Mouse (Mus musculus) intestine, embryonic 14.5 days (tissue): Measurements from ENCODE around the gene Kif3a. TPM values are rescaled to one million over a fixed set of nuclear protein-coding genes. Genes with fewer than 3 reads are reported as not detected.
"Not testable (repeated sequence)": the region's sequence is repeated elsewhere in the genome, so short reads cannot be mapped to it uniquely, and the experiment has no call there.

Source experiments
- ATAC-seq: fragments of 200-750 bp; cut with Nextera tagmentation; replicated peaks from 2 replicates; pipeline ENCODE4 v1.8.0; 2017; ENCODE audit warnings: low read depth, moderate number of reproducible peaks, moderate TSS enrichment, moderate library complexity; ENCODE audit not compliant: low FRiP score, low TSS enrichment
- DNase-seq: peaks from one replicate; pipeline ENCODE4 v3.0.0-alpha.2; 2018; ENCODE audit warnings: low spot score
- H3K27ac ChIP-seq: fragments of 300-500 bp; sonication (generic); 2 replicates; pipeline ENCODE4 v1.5.1; 2014; ENCODE audit warnings: low read depth, mild to moderate bottlenecking, control low read depth
- H3K27me3 ChIP-seq: fragments of 300-500 bp; sonication (generic); replicated peaks from 2 replicates; pipeline ENCODE4 v1.6.1; 2014; ENCODE audit warnings: low read length, control low read depth; ENCODE audit not compliant: control insufficient read depth, insufficient read depth
- H3K36me3 ChIP-seq: fragments of 300-500 bp; sonication (generic); 2 replicates; pipeline ENCODE4 v1.6.1; 2014; ENCODE audit warnings: low read length, control low read depth; ENCODE audit not compliant: control insufficient read depth, insufficient read depth
- H3K4me1 ChIP-seq: fragments of 300-500 bp; sonication (generic); replicated peaks from 2 replicates; pipeline ENCODE4 v1.6.1; 2014; ENCODE audit warnings: low read length, control low read depth, mixed read lengths; ENCODE audit not compliant: control insufficient read depth, insufficient read depth
- H3K4me2 ChIP-seq: fragments of 300-500 bp; sonication (generic); 2 replicates; pipeline ENCODE4 v1.6.1; 2014; ENCODE audit warnings: low read length
- H3K4me3 ChIP-seq: fragments of 300-500 bp; sonication (generic); 2 replicates; pipeline ENCODE4 v1.5.1; 2014; ENCODE audit warnings: low read depth, low read length, control low read depth, mixed read lengths
- H3K9ac ChIP-seq: fragments of 300-500 bp; sonication (generic); 2 replicates; pipeline ENCODE4 v1.6.1; 2014; ENCODE audit warnings: mild to moderate bottlenecking, low read length
- H3K9me3 ChIP-seq: fragments of 300-500 bp; sonication (generic); 2 replicates; pipeline ENCODE4 v1.6.1; 2016; ENCODE audit warnings: low read length, control low read depth; ENCODE audit not compliant: control insufficient read depth
- WGBS: fragments of 180-500 bp; shearing (Covaris S2); extraction: QIAGEN DNeasy Blood & Tissue Kit; methylation state at CpG from one replicate; pipeline ENCODE4 v1.1.7; 2014; 5-methylcytosine and 5-hydroxymethylcytosine counted together
- polyA plus RNA-seq: library from polyadenylated mRNA; unstranded; fragments of >200 nt; fragmentation: Nextera tagmentation; extraction: Ambion mirVana; gene quantifications from 2 replicates; pipeline ENCODE4 v1.2.1, GENCODE M21; 2014

Gene Kif3a
- polyA plus RNA-seq, 1 experiment from 2014 or later: 58.7 TPM

DNA sequence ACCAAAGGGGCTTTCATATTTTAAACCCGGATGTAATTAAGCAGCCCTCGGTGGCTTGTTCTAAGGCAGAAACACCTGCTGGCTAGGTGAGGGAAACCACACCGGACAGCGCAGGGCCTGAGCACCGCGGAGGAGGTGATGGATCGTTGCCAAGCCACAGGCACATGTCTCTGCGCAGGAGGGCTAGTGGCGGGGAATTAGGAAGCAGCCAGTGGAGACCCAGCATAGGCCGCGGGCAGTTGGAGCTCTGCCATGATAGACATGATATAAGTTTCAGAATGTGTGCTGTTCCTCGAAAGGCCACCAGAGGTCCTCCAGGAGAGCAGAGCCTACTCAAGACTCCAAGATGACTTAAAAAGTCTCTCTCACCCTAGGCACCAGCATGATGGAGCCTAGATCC is 15.4 kb upstream of the Kif3a start:
- Histone ChIP-seq H3K36me3 (no peaks in the 10 kb centered on the region), H3K4me1 (no peaks in the 10 kb centered on the region), H3K9me3 (no peaks in the 10 kb centered on the region; the same call in 1 of the 2 replicates), H3K27me3 (no peaks in the 10 kb centered on the region), H3K9ac (no peak overlapping the region), H3K4me2 (no peak overlapping the region), H3K27ac (no peak overlapping the region), H3K4me3 (no peak overlapping the region)
- DNase-seq: no peak
- 69% methylated on average over 12 of the region's 12 CpGs for WGBS
- no peak for ATAC-seq

DNA sequence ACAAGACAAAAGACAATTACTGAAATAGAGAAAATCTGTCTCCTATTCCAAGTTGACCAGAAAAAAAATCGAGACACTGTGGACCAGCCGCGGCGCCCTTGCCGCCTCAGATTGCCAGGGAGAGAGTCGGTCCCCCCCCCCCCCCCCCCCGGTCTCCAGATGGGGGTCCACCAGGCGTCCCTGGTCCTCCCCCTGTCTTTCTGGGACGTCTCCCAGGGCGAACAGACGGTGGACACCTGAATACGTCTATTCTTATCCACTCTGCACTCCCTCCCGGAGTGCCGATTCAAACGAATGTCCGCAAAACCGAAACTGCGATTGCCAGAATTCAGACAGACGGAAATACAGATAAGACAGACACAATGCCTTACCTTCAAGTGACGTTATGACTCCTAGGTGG is 10.7 kb upstream of the Kif3a start:
- DNase-seq, H3K9ac ChIP-seq, H3K4me2 ChIP-seq, H3K4me3 ChIP-seq, H3K4me1 ChIP-seq, H3K27me3 ChIP-seq, ATAC-seq, H3K9me3 ChIP-seq, H3K36me3 ChIP-seq, H3K27ac ChIP-seq: not testable (repeated sequence)
- WGBS: 88% methylated on average over 6 of the region's 20 CpGs

DNA sequence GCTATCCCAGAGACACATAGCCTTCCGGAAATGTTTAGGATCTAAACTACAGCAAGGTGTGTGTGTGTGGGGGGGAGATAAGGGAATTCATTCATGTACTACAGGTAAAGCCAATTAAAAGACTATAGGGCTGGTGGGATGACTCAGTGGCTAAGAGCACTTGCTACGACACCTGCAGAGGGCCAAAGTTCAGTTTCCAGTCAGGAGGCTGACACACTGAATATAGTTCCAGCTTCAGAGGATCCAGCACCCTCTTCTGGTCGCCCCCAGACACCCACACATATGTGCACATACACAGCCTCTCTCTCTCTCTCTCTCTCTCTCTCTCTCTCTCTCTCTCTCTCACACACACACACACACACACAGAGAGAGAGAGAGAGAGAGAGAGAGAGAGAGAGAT is 9.2 kb upstream of the Kif3a start:
- H3K4me2 ChIP-seq, H3K27me3 ChIP-seq, ATAC-seq, H3K9ac ChIP-seq, H3K36me3 ChIP-seq, H3K9me3 ChIP-seq, DNase-seq, H3K27ac ChIP-seq, H3K4me1 ChIP-seq, H3K4me3 ChIP-seq: not testable (repeated sequence)
- 89% methylated on average over 1 of the region's 3 CpGs for WGBS

DNA sequence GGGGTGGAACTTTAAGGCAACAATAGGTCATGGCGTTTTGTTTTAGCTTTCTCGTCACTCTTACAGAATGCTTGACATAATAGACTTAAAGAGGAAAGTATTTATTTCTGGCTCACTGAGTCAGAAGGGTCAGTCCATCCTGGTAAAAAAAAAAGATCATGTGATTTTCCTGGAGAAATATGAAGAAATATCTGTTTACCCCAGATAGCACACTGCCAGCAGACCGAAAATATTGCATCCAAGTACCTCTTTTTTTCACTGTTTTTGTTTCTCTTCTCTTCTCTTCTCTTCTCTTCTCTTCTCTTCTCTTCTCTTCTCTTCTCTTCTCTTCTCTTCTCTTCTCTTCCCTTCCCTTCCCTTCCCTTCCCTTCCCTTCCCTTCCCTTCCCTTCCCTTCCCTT is 7.2 kb upstream of the Kif3a start:
- not testable (repeated sequence) for H3K9ac ChIP-seq, DNase-seq, H3K4me3 ChIP-seq, H3K4me1 ChIP-seq, H3K27ac ChIP-seq, H3K36me3 ChIP-seq, H3K9me3 ChIP-seq, H3K27me3 ChIP-seq, H3K4me2 ChIP-seq, ATAC-seq
- 94% methylated on average over 1 of the region's 3 CpGs for WGBS

DNA sequence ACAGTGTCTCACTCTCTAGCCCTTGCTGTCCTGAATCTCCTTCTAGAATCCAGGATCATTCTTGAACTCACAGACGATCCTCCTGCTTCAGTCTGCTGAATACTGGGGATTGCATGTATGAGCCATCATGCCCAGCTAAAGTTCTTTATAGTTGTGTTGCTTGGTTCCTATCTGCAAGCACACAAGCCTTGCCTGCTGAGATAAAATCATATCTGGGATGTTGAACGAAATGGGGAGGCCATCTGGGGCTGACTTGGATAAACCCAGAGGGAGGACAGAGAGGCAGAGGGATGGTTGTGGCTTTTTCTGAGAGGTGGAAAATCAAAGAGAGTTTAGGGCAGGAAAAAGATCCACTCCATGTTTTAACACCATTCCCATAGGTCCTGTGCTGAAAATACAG is 5.2 kb upstream of the Kif3a start:
- 73% methylated on average over 2 of the region's 2 CpGs for WGBS
- Histone ChIP-seq H3K4me1 (peaks cover 4% of the 10 kb centered on the region; the same call in 1 of the 2 replicates), H3K4me2 (no peak overlapping the region), H3K27me3 (no peaks in the 10 kb centered on the region), H3K27ac (no peak overlapping the region), H3K9ac (no peak overlapping the region), H3K36me3 (no peaks in the 10 kb centered on the region), H3K9me3 (no peaks in the 10 kb centered on the region), H3K4me3 (no peak overlapping the region)
- no peak for DNase-seq
- ATAC-seq: no peak

DNA sequence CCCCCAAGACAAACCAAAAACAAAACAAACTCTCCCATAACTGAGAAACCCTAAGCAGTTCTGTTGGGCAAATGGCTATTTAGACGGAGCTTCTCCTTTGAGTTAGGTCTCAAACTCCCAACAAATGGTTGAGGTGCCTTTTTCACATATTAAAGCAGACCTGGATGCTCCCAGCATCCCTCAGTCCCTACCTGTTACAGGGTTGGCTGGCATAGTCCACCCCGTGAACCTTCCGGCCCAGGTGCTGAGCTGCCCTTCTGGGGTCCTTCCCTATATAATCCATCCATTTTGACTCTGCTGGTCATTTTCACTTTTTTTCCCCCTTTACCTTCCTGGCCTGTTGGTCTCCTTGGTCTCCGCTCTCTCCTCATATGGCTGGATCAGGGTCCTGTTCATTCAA is 533 bp upstream of the Kif3a start:
- Histone ChIP-seq H3K9me3 (no peaks in the 10 kb centered on the region), H3K36me3 (no peaks in the 10 kb centered on the region), H3K4me2 (peak overlapping the region; percentile 68), H3K27me3 (no peaks in the 10 kb centered on the region), H3K27ac (no peak overlapping the region), H3K4me1 (peaks cover 11% of the 10 kb centered on the region; the same call in 1 of the 2 replicates), H3K9ac (no peak overlapping the region), H3K4me3 (peak overlapping the region; percentile 89)
- no peak for DNase-seq
- 78% methylated on average over 4 of the region's 4 CpGs for WGBS
- no peak for ATAC-seq

DNA sequence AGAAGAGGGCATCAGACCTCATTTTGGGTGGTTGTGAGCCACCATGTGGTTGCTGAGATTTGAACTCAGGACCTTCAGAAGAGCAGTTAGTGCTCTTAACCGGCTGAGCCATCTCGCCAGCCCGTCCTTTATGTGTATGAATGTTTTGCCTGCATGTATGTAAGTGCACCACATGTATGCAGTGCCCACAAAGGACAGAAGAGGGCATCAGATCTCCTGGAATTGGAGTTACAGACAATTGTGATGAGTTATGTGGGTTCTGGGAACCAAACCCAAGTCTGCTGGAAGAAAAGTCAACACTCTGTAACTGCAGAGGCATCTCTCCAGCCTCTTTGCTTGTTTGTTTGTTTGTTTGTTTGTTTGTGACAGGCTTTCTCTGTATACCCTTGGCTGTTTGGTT is 13.4 kb downstream of the Kif3a start:
- H3K27me3 ChIP-seq: no peaks in the 10 kb centered on the region
- no peak for DNase-seq
- no peak for ATAC-seq
- H3K9ac ChIP-seq: no peak overlapping the region
- no peak overlapping the region for H3K4me3 ChIP-seq
- WGBS: 98% methylated on average over 3 of the region's 3 CpGs
- H3K36me3 ChIP-seq: peaks cover 50% of the 10 kb centered on the region
- H3K27ac ChIP-seq: no peak overlapping the region
- no peaks in the 10 kb centered on the region for H3K9me3 ChIP-seq
- H3K4me1 ChIP-seq: no peaks in the 10 kb centered on the region
- H3K4me2 ChIP-seq: no peak overlapping the region

DNA sequence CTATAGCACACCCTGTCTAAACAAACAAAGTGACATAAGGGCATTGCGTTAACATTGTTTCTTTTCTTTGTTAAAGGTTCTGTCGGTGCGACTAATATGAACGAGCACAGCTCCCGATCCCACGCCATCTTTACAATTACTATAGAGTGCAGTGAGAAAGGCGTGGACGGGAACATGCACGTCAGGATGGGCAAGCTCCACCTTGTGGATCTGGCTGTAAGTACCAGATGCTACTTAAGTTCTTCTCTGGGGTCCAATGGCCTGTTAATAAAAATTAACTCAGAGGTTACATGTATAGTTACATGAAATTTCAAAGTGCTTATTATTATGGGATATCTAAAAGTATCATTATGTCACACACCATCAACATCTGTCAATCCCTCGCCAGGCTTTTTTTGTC is 16.0 kb downstream of the Kif3a start:
- peaks cover 66% of the 10 kb centered on the region for H3K36me3 ChIP-seq
- no peaks in the 10 kb centered on the region for H3K27me3 ChIP-seq
- ATAC-seq: no peak
- DNase-seq: no peak
- no peak overlapping the region for H3K27ac ChIP-seq
- no peak overlapping the region for H3K9ac ChIP-seq
- no peak overlapping the region for H3K4me3 ChIP-seq
- H3K4me2 ChIP-seq: no peak overlapping the region
- no peaks in the 10 kb centered on the region for H3K9me3 ChIP-seq
- no peaks in the 10 kb centered on the region for H3K4me1 ChIP-seq
- WGBS: 83% methylated on average over 10 of the region's 10 CpGs

DNA sequence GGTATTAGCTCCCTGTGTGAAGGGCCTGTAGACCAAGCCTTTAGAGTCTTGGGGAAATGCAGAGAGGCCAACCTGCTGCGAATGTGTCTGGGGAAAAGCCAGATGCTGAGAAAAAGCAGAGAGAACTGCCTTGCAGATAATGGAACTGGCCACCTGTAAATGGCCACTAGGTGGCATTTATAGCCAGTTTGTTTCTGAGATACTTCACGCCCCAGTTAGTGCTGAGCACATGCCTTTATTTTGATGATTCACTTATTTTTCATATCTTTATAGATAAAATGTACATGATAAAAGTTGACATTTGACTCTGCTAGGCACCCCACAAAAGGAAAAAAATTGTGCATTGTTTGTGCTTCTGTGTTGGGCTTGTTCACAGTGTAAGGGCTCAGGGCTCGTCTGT is 17.7 kb downstream of the Kif3a start:
- Histone ChIP-seq H3K36me3 (peaks cover 70% of the 10 kb centered on the region), H3K4me1 (no peaks in the 10 kb centered on the region), H3K9ac (no peak overlapping the region), H3K9me3 (no peaks in the 10 kb centered on the region), H3K4me2 (no peak overlapping the region), H3K27ac (no peak overlapping the region), H3K4me3 (no peak overlapping the region), H3K27me3 (no peaks in the 10 kb centered on the region)
- WGBS: 52% methylated on average over 3 of the region's 3 CpGs
- DNase-seq (no peak), ATAC-seq (no peak)
